Mouse (Mus musculus) midbrain, embryonic 12.5 days (tissue): Measurements from ENCODE around the gene Camta1. TPM values are rescaled to one million over a fixed set of nuclear protein-coding genes. Genes with fewer than 3 reads are reported as not detected.
A peak's percentile ranks its signal among the peaks of the same experiment; 100 is the strongest.

Experiments
- ATAC-seq: fragments of 200-750 bp; cut with Nextera tagmentation; 2 replicates; pipeline ENCODE4 v1.8.0; 2017; ENCODE audit warnings: low read depth, moderate TSS enrichment, moderate library complexity; ENCODE audit not compliant: low FRiP score
- H3K27ac ChIP-seq: fragments of 300-500 bp; sonication (generic); replicated peaks from 2 replicates; pipeline ENCODE4 v1.5.1; 2016; ENCODE audit warnings: mild to moderate bottlenecking
- H3K27me3 ChIP-seq: fragments of 300-500 bp; sonication (generic); 2 replicates; pipeline ENCODE4 v1.6.1; 2016; ENCODE audit warnings: mild to moderate bottlenecking
- H3K36me3 ChIP-seq: fragments of 300-500 bp; sonication (generic); 2 replicates; pipeline ENCODE4 v1.6.1; 2016
- H3K4me1 ChIP-seq: fragments of 300-500 bp; sonication (generic); 2 replicates; pipeline ENCODE4 v1.6.1; 2016
- H3K4me2 ChIP-seq: fragments of 300-500 bp; sonication (generic); replicated peaks from 2 replicates; pipeline ENCODE4 v1.6.1; 2016; ENCODE audit warnings: mild to moderate bottlenecking, moderate library complexity
- H3K4me3 ChIP-seq: fragments of 300-500 bp; sonication (generic); 2 replicates; pipeline ENCODE4 v1.5.1; 2016; ENCODE audit warnings: mild to moderate bottlenecking
- H3K9ac ChIP-seq: fragments of 300-500 bp; sonication (generic); replicated peaks from 2 replicates; pipeline ENCODE4 v1.6.1; 2016; ENCODE audit warnings: mild to moderate bottlenecking, moderate library complexity
- H3K9me3 ChIP-seq: fragments of 300-500 bp; sonication (generic); 2 replicates; pipeline ENCODE4 v1.6.1; 2016; ENCODE audit warnings: mild to moderate bottlenecking
- WGBS: fragments of 180-500 bp; shearing (Covaris S2); methylation state at CpG from one replicate; pipeline ENCODE4 v1.1.7; 2016; 5-methylcytosine and 5-hydroxymethylcytosine counted together
- polyA plus RNA-seq: library from polyadenylated mRNA; unstranded; fragments of >200 nt; fragmentation: Nextera tagmentation; extraction: Ambion mirVana; gene quantifications from 2 replicates; pipeline ENCODE4 v1.2.1, GENCODE M21; 2016

Gene Camta1
- polyA plus RNA-seq, 1 experiment from 2014 or later = 135 TPM

GRCm38 (mm10) chr4:151773007-151773406, 88.7 kb downstream of the Camta1 start:
- no peak overlapping the region for H3K4me2 ChIP-seq
- 92% methylated on average over 5 of the region's 5 CpGs for WGBS

GRCm38 (mm10) chr4:151770697-151771096, 91.0 kb downstream of the Camta1 start:
- no peak for ATAC-seq
- Histone ChIP-seq H3K27me3 (no peaks in the 10 kb centered on the region), H3K27ac (no peak overlapping the region), H3K4me1 (no peaks in the 10 kb centered on the region; the same call in 1 of the 2 replicates), H3K36me3 (no peaks in the 10 kb centered on the region), H3K4me2 (no peak overlapping the region), H3K4me3 (no peak overlapping the region), H3K9ac (no peak overlapping the region), H3K9me3 (no peaks in the 10 kb centered on the region)
- WGBS = 86% methylated on average over 5 of the region's 5 CpGs

More at GRCm38 (mm10) chr4:151773007-151773406, 88.7 kb downstream of the Camta1 start:
- Histone ChIP-seq H3K9me3 (no peaks in the 10 kb centered on the region), H3K27me3 (no peaks in the 10 kb centered on the region), H3K36me3 (no peaks in the 10 kb centered on the region), H3K9ac (no peak overlapping the region), H3K4me3 (no peak overlapping the region), H3K4me1 (no peaks in the 10 kb centered on the region; the same call in 1 of the 2 replicates), H3K27ac (no peak overlapping the region)
- ATAC-seq = no peak

- no peak for ATAC-seq
- Histone ChIP-seq H3K4me2 (no peak overlapping the region), H3K36me3 (no peaks in the 10 kb centered on the region), H3K9me3 (no peaks in the 10 kb centered on the region), H3K27ac (no peak overlapping the region), H3K9ac (no peak overlapping the region), H3K4me1 (peaks cover 6% of the 10 kb centered on the region), H3K4me3 (no peak overlapping the region), H3K27me3 (no peaks in the 10 kb centered on the region)
- WGBS = 90% methylated on average over 4 of the region's 4 CpGs
These were observed 93.9 kb downstream of the Camta1 start for GRCm38 (mm10) chr4:151767786-151768185.

- Histone ChIP-seq H3K4me3 (no peak overlapping the region), H3K27ac (no peak overlapping the region), H3K4me2 (no peak overlapping the region), H3K9me3 (no peaks in the 10 kb centered on the region), H3K36me3 (no peaks in the 10 kb centered on the region), H3K9ac (no peak overlapping the region), H3K4me1 (peaks cover 6% of the 10 kb centered on the region), H3K27me3 (no peaks in the 10 kb centered on the region)
- 92% methylated on average over 8 of the region's 8 CpGs for WGBS
- ATAC-seq = no peak
These were observed 94.3 kb downstream of the Camta1 start for GRCm38 (mm10) chr4:151767361-151767760.

GRCm38 (mm10) chr4:151765376-151765775, 96.3 kb downstream of the Camta1 start:
- Histone ChIP-seq H3K4me3 (no peak overlapping the region), H3K27me3 (no peaks in the 10 kb centered on the region), H3K27ac (no peak overlapping the region), H3K9ac (0 out of 2 replicates have a peak overlapping the region, but pooled peaks have one; percentile 28), H3K9me3 (no peaks in the 10 kb centered on the region), H3K4me1 (peaks cover 10% of the 10 kb centered on the region; the same call in 1 of the 2 replicates), H3K4me2 (no peak overlapping the region), H3K36me3 (no peaks in the 10 kb centered on the region)
- WGBS = 70% methylated on average over 4 of the region's 4 CpGs
- no peak for ATAC-seq

- no peak overlapping the region for H3K9ac ChIP-seq
- H3K27ac ChIP-seq = no peak overlapping the region
- peaks cover 10% of the 10 kb centered on the region; the same call in 1 of the 2 replicates for H3K4me1 ChIP-seq
- H3K4me3 ChIP-seq = no peak overlapping the region
- H3K27me3 ChIP-seq = no peaks in the 10 kb centered on the region
- no peak for ATAC-seq
- no peaks in the 10 kb centered on the region for H3K9me3 ChIP-seq
- WGBS = 42% methylated on average over 6 of the region's 6 CpGs
- no peak overlapping the region for H3K4me2 ChIP-seq
- H3K36me3 ChIP-seq = no peaks in the 10 kb centered on the region
These were observed 97.7 kb downstream of the Camta1 start for GRCm38 (mm10) chr4:151763928-151764327.

- Histone ChIP-seq H3K9me3 (no peaks in the 10 kb centered on the region), H3K4me3 (no peak overlapping the region), H3K27me3 (no peaks in the 10 kb centered on the region), H3K4me1 (peaks cover 4% of the 10 kb centered on the region; the same call in 1 of the 2 replicates), H3K9ac (no peak overlapping the region), H3K36me3 (no peaks in the 10 kb centered on the region), H3K27ac (no peak overlapping the region), H3K4me2 (no peak overlapping the region)
- WGBS = 84% methylated on average over 2 of the region's 2 CpGs
- ATAC-seq = no peak
These were observed 102.6 kb downstream of the Camta1 start for GRCm38 (mm10) chr4:151759095-151759494.

- WGBS = 88% methylated on average over 13 of the region's 13 CpGs
- Histone ChIP-seq H3K4me3 (no peak overlapping the region), H3K27me3 (no peaks in the 10 kb centered on the region), H3K9me3 (no peaks in the 10 kb centered on the region), H3K4me2 (no peak overlapping the region), H3K4me1 (peaks cover 5% of the 10 kb centered on the region; the same call in 1 of the 2 replicates), H3K36me3 (no peaks in the 10 kb centered on the region), H3K9ac (no peak overlapping the region), H3K27ac (no peak overlapping the region)
- no peak for ATAC-seq
These were observed 103.3 kb downstream of the Camta1 start for GRCm38 (mm10) chr4:151758337-151758736.

- Histone ChIP-seq H3K36me3 (no peaks in the 10 kb centered on the region), H3K4me1 (peaks cover 13% of the 10 kb centered on the region; the same call in 1 of the 2 replicates), H3K9ac (no peak overlapping the region), H3K4me3 (no peak overlapping the region), H3K4me2 (no peak overlapping the region), H3K9me3 (no peaks in the 10 kb centered on the region), H3K27ac (no peak overlapping the region), H3K27me3 (no peaks in the 10 kb centered on the region)
- WGBS = 97% methylated on average over 3 of the region's 3 CpGs
- ATAC-seq = no peak
These were observed 104.4 kb downstream of the Camta1 start for GRCm38 (mm10) chr4:151757261-151757660.

GRCm38 (mm10) chr4:151756400-151756799, 105.3 kb downstream of the Camta1 start:
- Histone ChIP-seq H3K27me3 (no peaks in the 10 kb centered on the region), H3K9me3 (no peaks in the 10 kb centered on the region), H3K4me2 (no peak overlapping the region), H3K4me3 (no peak overlapping the region), H3K36me3 (no peaks in the 10 kb centered on the region), H3K9ac (no peak overlapping the region), H3K4me1 (peaks cover 13% of the 10 kb centered on the region; the same call in 1 of the 2 replicates), H3K27ac (no peak overlapping the region)
- no peak for ATAC-seq
- WGBS = 83% methylated on average over 10 of the region's 10 CpGs

- Histone ChIP-seq H3K27me3 (no peaks in the 10 kb centered on the region), H3K9me3 (no peaks in the 10 kb centered on the region), H3K36me3 (no peaks in the 10 kb centered on the region), H3K27ac (no peak overlapping the region), H3K4me3 (no peak overlapping the region), H3K4me1 (0 out of 2 replicates have a peak, but pooled peaks cover 8% of the 10 kb centered on the region), H3K4me2 (no peak overlapping the region), H3K9ac (no peak overlapping the region)
- ATAC-seq = no peak
- 88% methylated on average over 10 of the region's 10 CpGs for WGBS
These were observed 108.4 kb downstream of the Camta1 start for GRCm38 (mm10) chr4:151753231-151753630.

GRCm38 (mm10) chr4:151752551-151752950, 109.1 kb downstream of the Camta1 start:
- no peaks in the 10 kb centered on the region for H3K27me3 ChIP-seq
- H3K27ac ChIP-seq = no peak overlapping the region
- H3K9me3 ChIP-seq = no peaks in the 10 kb centered on the region
- WGBS = 72% methylated on average over 7 of the region's 7 CpGs
- H3K4me1 ChIP-seq = 0 out of 2 replicates have a peak, but pooled peaks cover 8% of the 10 kb centered on the region
- ATAC-seq = no peak
- H3K4me3 ChIP-seq = no peak overlapping the region
- H3K9ac ChIP-seq = no peak overlapping the region
- H3K4me2 ChIP-seq = no peak overlapping the region
- no peaks in the 10 kb centered on the region for H3K36me3 ChIP-seq
